Mouse (Mus musculus) cerebellum, adult 2 months (tissue): ENCODE results near the gene Platr17.

Source experiments
- CTCF ChIP-seq: fragments of 200-500 bp; IDR thresholded peaks from 2 replicates; pipeline ENCODE4 v1.5.1; 2011; ENCODE audit warnings: low read depth, mild to moderate bottlenecking, control low read depth, low read length, moderate library complexity, borderline replicate concordance; ENCODE audit not compliant: insufficient read depth
- POLR2A ChIP-seq: fragments of 200-500 bp; IDR thresholded peaks from 2 replicates; pipeline ENCODE4 v1.6.1; 2011; ENCODE audit warnings: low read length, control low read depth, borderline replicate concordance; ENCODE audit not compliant: insufficient read depth

GRCm38 (mm10) chr17:33921361-33921760 is 16.4 kb downstream of the Platr17 start:
- TF ChIP-seq POLR2A (no peak), CTCF (no peak)
